Mouse (Mus musculus) neural tube, embryonic 11.5 days (tissue): ENCODE results near the gene Usp30. TPM values are rescaled to one million over a fixed set of nuclear protein-coding genes. Genes with fewer than 3 reads are reported as not detected.

Experiments used
- ATAC-seq: fragments of 200-750 bp; cut with Nextera tagmentation; 2 replicates; pipeline ENCODE4 v1.8.0; 2017; ENCODE audit warnings: moderate number of reproducible peaks, mild to moderate bottlenecking, moderate TSS enrichment, moderate library complexity; ENCODE audit not compliant: insufficient read depth, low FRiP score, low TSS enrichment
- DNase-seq: peaks from one replicate; pipeline ENCODE4 v3.0.0-alpha.2; 2015; ENCODE audit warnings: low spot score
- H3K27ac ChIP-seq: fragments of 300-500 bp; sonication (generic); 2 replicates; pipeline ENCODE4 v1.5.1; 2014; ENCODE audit warnings: low read depth, mild to moderate bottlenecking, low read length
- H3K27me3 ChIP-seq: fragments of 300-500 bp; sonication (generic); 2 replicates; pipeline ENCODE4 v1.6.1; 2014; ENCODE audit warnings: mild to moderate bottlenecking, low read length, mixed read lengths; ENCODE audit not compliant: control insufficient read depth, insufficient read depth
- H3K36me3 ChIP-seq: fragments of 300-500 bp; sonication (generic); 2 replicates; pipeline ENCODE4 v1.6.1; 2014; ENCODE audit warnings: mild to moderate bottlenecking, low read length, moderate library complexity, mixed read lengths; ENCODE audit not compliant: control insufficient read depth, insufficient read depth
- H3K4me1 ChIP-seq: fragments of 300-500 bp; sonication (generic); 2 replicates; pipeline ENCODE4 v1.6.1; 2014; ENCODE audit warnings: low read length, mixed read lengths; ENCODE audit not compliant: control insufficient read depth, insufficient read depth
- H3K4me2 ChIP-seq: fragments of 300-500 bp; sonication (generic); 2 replicates; pipeline ENCODE4 v1.6.1; 2014; ENCODE audit warnings: low read depth, mild to moderate bottlenecking, moderate library complexity
- H3K4me3 ChIP-seq: fragments of 300-500 bp; sonication (generic); 2 replicates; pipeline ENCODE4 v1.5.1; 2014; ENCODE audit warnings: low read depth, low read length
- H3K9ac ChIP-seq: fragments of 300-500 bp; sonication (generic); 2 replicates; pipeline ENCODE4 v1.6.1; 2014; ENCODE audit warnings: mild to moderate bottlenecking, low read length
- H3K9me3 ChIP-seq: fragments of 300-500 bp; sonication (generic); 2 replicates; pipeline ENCODE4 v1.6.1; 2016; ENCODE audit warnings: low read length; ENCODE audit not compliant: control insufficient read depth
- WGBS: fragments of 180-500 bp; shearing (Covaris S2); extraction: QIAGEN DNeasy Blood & Tissue Kit; methylation state at CpG from one replicate; pipeline ENCODE4 v1.1.7; 2014; 5-methylcytosine and 5-hydroxymethylcytosine counted together
- polyA plus RNA-seq: library from polyadenylated mRNA; unstranded; fragments of >200 nt; fragmentation: Nextera tagmentation; extraction: Ambion mirVana; gene quantifications from 2 replicates; pipeline ENCODE4 v1.2.1, GENCODE M21; 2014

The Usp30 gene
- polyA plus RNA-seq, 1 experiment from 2014 or later = 14.5 TPM

GRCm38 (mm10) chr5:114040508-114040907, 24.8 kb upstream of the Usp30 start:
- DNase-seq (no peak), ATAC-seq (no peak)
- Histone ChIP-seq H3K27ac (no peak overlapping the region), H3K9me3 (no peaks in the 10 kb centered on the region), H3K4me2 (no peak overlapping the region), H3K4me1 (no peaks in the 10 kb centered on the region; the same call in 1 of the 2 replicates), H3K4me3 (no peak overlapping the region), H3K36me3 (no peaks in the 10 kb centered on the region), H3K9ac (no peak overlapping the region), H3K27me3 (no peaks in the 10 kb centered on the region)
- WGBS = 25% methylated on average over 7 of the region's 8 CpGs

GRCm38 (mm10) chr5:114040911-114041310, 24.4 kb upstream of the Usp30 start:
- no peaks in the 10 kb centered on the region for H3K9me3 ChIP-seq
- H3K4me3 ChIP-seq = no peak overlapping the region
- no peak overlapping the region for H3K27ac ChIP-seq
- no peaks in the 10 kb centered on the region for H3K27me3 ChIP-seq
- WGBS = 69% methylated on average over 1 of the region's 1 CpGs
- no peaks in the 10 kb centered on the region for H3K36me3 ChIP-seq
- ATAC-seq (no peak), DNase-seq (no peak)
- H3K4me2 ChIP-seq = no peak overlapping the region
- H3K4me1 ChIP-seq = no peaks in the 10 kb centered on the region; the same call in 1 of the 2 replicates
- H3K9ac ChIP-seq = no peak overlapping the region

DNA sequence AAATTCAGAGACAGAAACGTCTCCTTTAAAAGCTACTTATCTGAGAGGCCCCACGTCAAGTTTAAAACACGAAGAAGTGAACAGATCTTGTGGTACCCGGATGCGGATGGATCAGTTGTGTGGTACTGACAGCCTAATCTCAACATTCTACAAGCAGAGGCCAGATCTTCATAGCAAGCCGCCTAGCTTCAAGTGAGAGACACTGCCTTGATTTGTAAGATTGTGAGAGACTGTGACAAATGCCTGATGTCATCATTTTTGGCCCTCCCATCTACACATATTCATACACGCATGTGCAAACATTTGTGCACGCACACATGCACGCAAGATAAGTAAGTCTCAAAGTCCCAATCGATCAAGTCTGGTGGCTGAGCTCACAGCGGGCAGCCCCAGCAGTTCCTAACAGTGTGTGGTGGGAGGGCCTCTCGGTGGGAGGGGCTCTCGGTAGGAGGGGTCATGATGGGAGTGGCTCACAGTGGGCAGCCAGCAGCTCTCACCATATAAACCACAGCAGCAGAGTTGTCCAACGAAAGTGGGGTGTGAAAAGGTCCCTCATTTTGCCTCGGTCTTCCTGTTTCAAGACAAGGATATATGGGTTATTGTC, 23.8 kb upstream of the Usp30 start:
- Histone ChIP-seq H3K27me3 (no peaks in the 10 kb centered on the region), H3K9ac (no peak overlapping the region), H3K4me2 (no peak overlapping the region), H3K4me1 (no peaks in the 10 kb centered on the region; the same call in 1 of the 2 replicates), H3K36me3 (no peaks in the 10 kb centered on the region), H3K27ac (no peak overlapping the region), H3K4me3 (no peak overlapping the region), H3K9me3 (no peaks in the 10 kb centered on the region)
- 20% methylated on average over 15 of the region's 15 CpGs for WGBS
- ATAC-seq (no peak), DNase-seq (peak; percentile 51)

- ATAC-seq (no peak), DNase-seq (no peak)
- H3K27ac ChIP-seq = no peak overlapping the region
- no peak overlapping the region for H3K4me2 ChIP-seq
- no peak overlapping the region for H3K9ac ChIP-seq
- H3K4me1 ChIP-seq = no peaks in the 10 kb centered on the region; the same call in 1 of the 2 replicates
- no peak overlapping the region for H3K4me3 ChIP-seq
- H3K27me3 ChIP-seq = no peaks in the 10 kb centered on the region
- H3K36me3 ChIP-seq = no peaks in the 10 kb centered on the region
- WGBS = 88% methylated on average over 4 of the region's 4 CpGs
- H3K9me3 ChIP-seq = no peaks in the 10 kb centered on the region
Observed at GRCm38 (mm10) chr5:114043800-114044199, 21.5 kb upstream of the Usp30 start.

- ATAC-seq = no peak
- Histone ChIP-seq H3K36me3 (no peaks in the 10 kb centered on the region), H3K4me3 (no peak overlapping the region), H3K27ac (no peak overlapping the region), H3K27me3 (no peaks in the 10 kb centered on the region), H3K4me2 (no peak overlapping the region), H3K4me1 (no peaks in the 10 kb centered on the region; the same call in 1 of the 2 replicates), H3K9ac (no peak overlapping the region), H3K9me3 (no peaks in the 10 kb centered on the region)
- DNase-seq = no peak
- WGBS = 76% methylated on average over 1 of the region's 1 CpGs
Observed at GRCm38 (mm10) chr5:114045134-114045533, 20.1 kb upstream of the Usp30 start.

- Histone ChIP-seq H3K9me3 (no peaks in the 10 kb centered on the region), H3K27ac (no peak overlapping the region), H3K9ac (no peak overlapping the region), H3K4me2 (no peak overlapping the region), H3K4me3 (no peak overlapping the region), H3K4me1 (no peaks in the 10 kb centered on the region; the same call in 1 of the 2 replicates), H3K36me3 (no peaks in the 10 kb centered on the region), H3K27me3 (no peaks in the 10 kb centered on the region)
- 83% methylated on average over 3 of the region's 3 CpGs for WGBS
- no peak for ATAC-seq
- no peak for DNase-seq
Observed at GRCm38 (mm10) chr5:114046151-114046550, 19.1 kb upstream of the Usp30 start.

DNA sequence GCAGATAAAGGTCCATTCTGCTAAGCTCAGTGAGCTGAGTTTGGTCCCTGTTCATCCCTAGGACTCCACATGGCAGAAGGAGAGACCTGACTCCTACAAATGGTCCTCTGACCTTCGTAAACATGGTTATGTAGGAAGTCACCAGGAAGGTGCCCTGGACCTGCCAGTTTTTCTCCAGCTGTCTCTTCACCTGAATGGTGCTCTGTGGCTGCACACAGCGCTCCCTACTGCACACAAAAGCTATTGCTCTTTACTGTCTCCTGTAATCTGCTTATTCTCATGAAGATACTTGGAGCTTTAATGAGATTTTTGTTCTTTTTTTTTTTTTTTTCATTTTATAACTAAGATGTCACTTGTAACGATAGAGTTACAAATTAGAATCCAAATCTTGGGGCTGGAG, 18.7 kb upstream of the Usp30 start:
- 53% methylated on average over 3 of the region's 3 CpGs for WGBS
- H3K4me1 ChIP-seq = no peaks in the 10 kb centered on the region; the same call in 1 of the 2 replicates

DNA sequence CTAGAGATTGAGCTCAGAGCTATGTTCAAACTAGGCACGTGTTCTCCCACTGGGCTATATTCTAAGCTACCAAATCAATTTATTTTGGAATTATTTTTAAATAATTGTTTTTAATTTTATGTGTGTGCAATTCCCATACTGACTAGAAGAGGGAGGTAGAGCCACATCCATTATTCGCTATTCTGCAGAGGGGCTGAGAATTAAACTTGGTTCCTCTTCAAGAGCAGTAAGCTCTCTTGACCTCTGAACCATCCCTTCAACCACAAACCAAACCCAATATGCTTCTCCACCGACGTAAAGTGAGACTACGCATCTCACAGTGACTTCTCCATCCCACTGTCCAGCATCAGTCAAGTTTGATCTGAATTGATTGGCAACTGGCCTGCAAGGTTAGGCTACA, 18.1 kb upstream of the Usp30 start:
- H3K9me3 ChIP-seq = no peaks in the 10 kb centered on the region
- no peaks in the 10 kb centered on the region for H3K36me3 ChIP-seq
- ATAC-seq (no peak), DNase-seq (no peak)
- no peaks in the 10 kb centered on the region for H3K27me3 ChIP-seq
- no peaks in the 10 kb centered on the region for H3K4me1 ChIP-seq
- no peak overlapping the region for H3K9ac ChIP-seq
- no peak overlapping the region for H3K4me3 ChIP-seq
- H3K4me2 ChIP-seq = no peak overlapping the region
- 84% methylated on average over 5 of the region's 5 CpGs for WGBS
- H3K27ac ChIP-seq = no peak overlapping the region

More for the DNA sequence above, 18.7 kb upstream of the Usp30 start:
- Histone ChIP-seq H3K4me2 (no peak overlapping the region), H3K36me3 (no peaks in the 10 kb centered on the region), H3K27me3 (no peaks in the 10 kb centered on the region), H3K9me3 (no peaks in the 10 kb centered on the region), H3K27ac (no peak overlapping the region), H3K4me3 (no peak overlapping the region), H3K9ac (no peak overlapping the region)
- ATAC-seq (no peak), DNase-seq (no peak)

- no peak overlapping the region for H3K27ac ChIP-seq
- ATAC-seq (no peak), DNase-seq (no peak)
- no peak overlapping the region for H3K4me3 ChIP-seq
- H3K36me3 ChIP-seq = no peaks in the 10 kb centered on the region
- H3K4me2 ChIP-seq = no peak overlapping the region
- 60% methylated on average over 12 of the region's 12 CpGs for WGBS
- no peak overlapping the region for H3K9ac ChIP-seq
- no peaks in the 10 kb centered on the region for H3K27me3 ChIP-seq
- no peaks in the 10 kb centered on the region for H3K9me3 ChIP-seq
- H3K4me1 ChIP-seq = no peaks in the 10 kb centered on the region
Observed at GRCm38 (mm10) chr5:114048731-114049308, 16.4 kb upstream of the Usp30 start.
